Mouse (Mus musculus): ENCODE measurements around the gene Fam20b.

DNA sequence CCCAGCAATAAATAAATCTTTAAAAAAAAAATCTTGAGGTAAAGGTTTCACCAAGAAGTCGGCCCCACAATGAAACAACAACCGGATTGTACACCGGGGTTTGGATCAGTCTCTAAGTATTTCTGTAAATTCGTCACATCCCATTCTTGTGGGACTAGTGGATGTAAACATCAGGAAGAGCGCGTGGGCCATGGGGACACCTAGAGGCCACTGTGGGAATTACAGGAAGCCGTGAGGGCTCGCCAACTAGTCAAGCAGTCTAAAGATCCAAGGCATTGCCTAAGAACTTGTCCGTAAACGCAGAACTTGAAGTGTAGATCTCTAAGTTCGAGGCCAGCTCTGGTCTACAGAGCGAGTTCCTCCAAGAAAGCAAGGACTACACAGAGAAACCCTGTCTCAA, 42.7 kb downstream of the Fam20b start:
- TF ChIP-seq POLR2A (IDR thresholded peaks at IDR 0.05; ENCODE audit: insufficient read depth, low read depth, low read length) (no peak), CTCF (IDR thresholded peaks at IDR 0.05; ENCODE audit: insufficient read depth, low read depth, low read length) (peak; percentile 50; the same call in 1 of the 2 replicates)

Data from olfactory bulb, adult 2 months (tissue).